Mouse (Mus musculus) CD4-positive helper T cell, adult 2 months (primary cell): ENCODE data around the gene Tbpl1.

ENCODE experiments used
- DNase-seq: peaks from one replicate; pipeline ENCODE4 v3.0.0-alpha.2; 2012; ENCODE audit warnings: low read depth, missing footprints, low spot score

Gene Tbpl1

DNA sequence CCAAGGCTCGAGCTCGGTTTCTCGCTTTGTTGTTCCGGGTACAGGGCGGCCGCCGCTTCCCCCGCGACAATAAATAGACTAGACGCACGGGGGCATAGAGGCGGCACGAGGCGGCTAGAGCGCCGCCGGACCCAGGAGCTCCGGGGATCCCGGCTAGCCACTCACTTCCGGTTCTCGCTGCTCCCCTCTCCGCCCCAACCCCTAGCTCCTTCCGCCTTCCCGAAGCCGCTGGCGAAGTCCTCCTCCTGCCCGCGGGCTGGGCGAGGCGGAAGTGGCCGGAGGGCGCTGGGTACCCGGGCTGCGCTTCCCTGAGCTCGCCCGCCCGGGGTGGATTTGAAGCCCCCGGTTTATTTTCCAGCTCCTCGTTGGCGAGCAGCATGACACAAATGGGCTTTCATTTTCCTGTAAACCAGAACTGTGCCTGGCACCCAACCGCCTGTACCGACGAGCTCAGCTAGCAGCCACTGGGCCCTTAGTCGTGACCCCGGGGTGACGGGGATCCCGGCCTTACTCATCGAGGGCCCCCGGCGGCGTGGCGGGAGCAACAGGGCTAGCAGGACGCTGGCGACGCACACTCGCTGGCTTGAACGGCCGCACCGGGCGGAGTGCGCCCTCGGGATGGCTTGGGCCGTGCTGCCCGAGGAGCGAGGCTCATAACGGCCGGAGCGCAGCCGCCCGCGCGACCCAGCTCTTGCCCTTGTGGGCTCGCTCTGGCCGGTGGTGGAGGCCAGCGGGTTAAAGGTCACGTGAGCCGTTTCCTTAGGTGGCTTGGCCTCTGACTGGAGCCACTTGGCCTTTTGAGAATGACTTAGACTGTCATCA lies at the start of gene Tbpl1:
Gene Tbpl1, minus strand, starts transcription at position 667 of the 822 bp plus-strand sequence.
- peak; percentile 95 for DNase-seq

DNA sequence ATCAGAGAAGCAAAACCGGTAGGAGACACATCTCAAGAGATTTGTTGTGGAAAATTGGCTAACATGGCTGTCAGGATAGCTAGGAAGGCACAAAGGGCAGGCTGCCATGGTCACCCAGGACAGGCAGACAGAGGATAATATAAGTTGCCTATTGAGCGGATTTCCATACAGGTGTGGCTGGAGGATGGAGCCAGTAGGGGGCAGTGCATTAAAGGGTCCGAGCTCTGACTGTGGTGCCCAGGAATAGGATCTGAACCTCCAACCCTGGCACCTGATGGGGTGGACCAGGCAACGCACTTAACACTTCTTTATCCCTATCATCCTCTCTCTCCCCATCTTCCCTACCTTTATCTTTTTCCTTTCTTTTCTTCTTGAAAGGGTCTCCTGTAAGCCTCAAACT lies 49.7 kb upstream of the Tbpl1 start:
- no peak for DNase-seq

DNA sequence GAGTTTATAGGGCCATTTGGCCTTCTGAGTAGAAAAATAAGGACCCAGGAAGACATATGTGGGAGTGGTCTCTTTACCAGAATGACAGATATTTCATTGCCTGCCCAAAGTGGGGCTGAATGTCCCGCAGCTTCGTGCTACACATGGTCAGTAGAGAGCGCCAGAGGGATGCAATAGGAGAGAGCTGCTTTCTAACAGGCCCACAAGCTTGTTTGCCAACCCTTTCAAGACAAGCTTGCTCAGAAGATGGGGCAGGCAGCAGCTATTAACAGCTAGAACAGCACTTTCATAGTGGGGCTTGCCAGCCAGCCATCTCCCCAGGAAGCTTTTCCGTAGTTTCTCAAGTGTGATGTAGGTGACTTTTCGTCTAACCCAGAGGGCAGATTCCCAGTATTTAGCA lies 46.2 kb upstream of the Tbpl1 start:
- DNase-seq: no peak

DNA sequence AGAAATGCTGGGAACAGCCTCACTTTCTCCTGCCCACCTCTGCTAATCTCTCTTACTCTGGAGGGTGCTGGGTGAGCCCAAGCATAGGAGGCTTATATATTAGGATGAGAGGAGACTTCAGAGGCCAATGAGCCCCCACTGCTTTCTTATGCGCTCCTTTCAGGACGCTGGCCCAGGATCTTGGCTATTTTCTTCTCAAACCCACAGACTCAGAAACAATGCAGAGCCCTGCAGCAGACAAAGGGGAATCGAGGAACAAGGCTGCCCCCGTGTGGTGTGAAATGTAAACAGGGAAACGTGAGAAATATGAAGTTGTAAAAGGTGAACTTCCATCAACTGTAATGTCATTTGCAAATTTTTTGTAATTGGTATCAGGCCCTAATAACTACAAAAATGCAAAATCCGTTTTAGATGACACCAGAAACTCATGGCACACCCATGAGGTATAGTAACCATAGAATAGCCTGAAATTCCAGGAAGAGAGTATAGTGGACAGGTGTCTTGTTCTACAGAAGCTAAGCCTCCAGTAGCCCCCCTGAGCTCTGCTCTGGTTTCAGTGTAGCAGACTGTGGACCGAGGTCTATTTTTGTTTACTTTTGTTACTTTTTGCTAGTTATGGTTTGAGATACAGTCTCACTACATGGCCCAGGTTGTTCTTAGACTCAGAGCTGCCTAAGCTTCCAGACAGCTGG lies 44.4 kb upstream of the Tbpl1 start:
- DNase-seq: no peak

DNA sequence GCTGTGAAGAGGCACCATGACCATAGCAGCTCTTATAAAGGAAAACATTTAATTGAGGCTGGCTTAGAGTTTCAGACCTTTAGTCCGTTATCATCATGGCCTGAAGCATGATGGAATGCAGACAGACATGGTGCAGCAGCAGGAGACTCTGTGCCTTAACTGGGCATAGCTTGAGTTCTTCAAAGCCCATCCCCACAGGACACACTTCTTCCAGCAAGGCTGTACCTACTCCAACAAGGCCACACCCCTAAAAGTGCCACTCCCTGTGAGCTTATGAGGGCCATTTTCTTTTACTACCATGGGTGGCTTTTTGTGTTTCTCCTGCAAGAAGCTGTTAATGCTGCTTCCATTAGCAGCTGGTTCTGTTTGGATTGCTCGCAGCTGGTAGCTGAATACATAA lies 43.7 kb upstream of the Tbpl1 start:
- DNase-seq: no peak

DNA sequence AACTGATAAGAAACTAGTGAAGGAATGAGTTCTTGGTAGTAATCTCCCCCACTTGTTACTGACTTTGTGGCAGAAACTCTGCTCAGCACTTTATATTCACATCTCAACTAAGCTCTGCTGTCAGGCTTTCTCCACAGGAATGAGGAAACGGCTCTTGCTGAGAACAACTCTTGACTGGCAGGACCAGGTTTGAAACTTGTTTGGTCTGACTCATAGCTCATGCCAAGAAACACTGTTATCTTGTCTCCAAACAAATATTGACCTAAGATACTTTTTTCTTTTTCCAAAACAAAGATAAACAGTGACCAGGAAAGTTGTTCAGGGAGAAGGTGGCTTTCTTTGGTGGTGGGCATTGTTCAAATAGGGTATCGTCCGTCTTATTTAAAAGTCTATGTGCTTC lies 42.9 kb upstream of the Tbpl1 start:
- no peak for DNase-seq

DNA sequence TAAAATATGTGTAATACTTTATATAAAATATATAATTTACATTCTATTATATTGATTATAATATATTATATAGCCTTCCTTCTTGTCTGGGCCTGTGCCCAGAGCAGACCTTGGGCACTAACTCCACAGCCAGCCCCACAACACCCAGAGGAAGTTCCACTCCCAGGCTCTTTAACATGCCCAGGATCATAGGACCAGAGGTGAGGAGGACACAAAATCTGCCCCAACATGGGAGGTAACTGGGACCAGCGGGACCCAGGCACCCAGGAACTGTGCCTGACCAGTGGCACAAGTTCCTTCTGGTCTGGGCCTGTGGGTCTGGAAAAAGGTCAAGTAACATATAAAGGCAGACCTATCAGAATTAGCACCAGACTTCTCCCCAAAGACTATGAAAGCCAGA lies 22.5 kb upstream of the Tbpl1 start:
- DNase-seq: no peak

DNA sequence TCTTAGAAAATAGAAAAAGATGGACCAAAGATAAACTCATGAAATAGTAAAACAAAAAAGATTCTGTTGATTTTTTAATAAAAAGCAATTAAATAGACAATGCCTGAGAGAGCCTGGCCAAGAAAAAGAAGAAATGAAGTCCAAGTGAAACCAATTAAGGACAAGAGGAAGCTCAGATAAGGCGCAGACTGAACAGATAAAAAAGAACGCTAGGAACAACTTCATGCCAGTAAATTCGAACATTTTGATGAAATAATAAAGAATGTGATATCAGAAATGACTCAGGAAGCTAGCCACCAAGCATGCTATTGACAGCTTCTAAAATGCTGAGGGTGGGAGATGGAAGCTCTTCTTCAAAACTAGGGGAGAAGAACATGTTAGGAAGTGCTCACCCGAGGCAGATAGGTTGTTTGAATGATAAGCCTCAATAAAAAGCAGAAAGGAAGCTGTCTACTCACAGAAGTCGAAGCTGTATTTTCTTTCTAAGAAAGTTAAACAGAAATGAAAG lies 19.5 kb upstream of the Tbpl1 start:
- no peak for DNase-seq

DNA sequence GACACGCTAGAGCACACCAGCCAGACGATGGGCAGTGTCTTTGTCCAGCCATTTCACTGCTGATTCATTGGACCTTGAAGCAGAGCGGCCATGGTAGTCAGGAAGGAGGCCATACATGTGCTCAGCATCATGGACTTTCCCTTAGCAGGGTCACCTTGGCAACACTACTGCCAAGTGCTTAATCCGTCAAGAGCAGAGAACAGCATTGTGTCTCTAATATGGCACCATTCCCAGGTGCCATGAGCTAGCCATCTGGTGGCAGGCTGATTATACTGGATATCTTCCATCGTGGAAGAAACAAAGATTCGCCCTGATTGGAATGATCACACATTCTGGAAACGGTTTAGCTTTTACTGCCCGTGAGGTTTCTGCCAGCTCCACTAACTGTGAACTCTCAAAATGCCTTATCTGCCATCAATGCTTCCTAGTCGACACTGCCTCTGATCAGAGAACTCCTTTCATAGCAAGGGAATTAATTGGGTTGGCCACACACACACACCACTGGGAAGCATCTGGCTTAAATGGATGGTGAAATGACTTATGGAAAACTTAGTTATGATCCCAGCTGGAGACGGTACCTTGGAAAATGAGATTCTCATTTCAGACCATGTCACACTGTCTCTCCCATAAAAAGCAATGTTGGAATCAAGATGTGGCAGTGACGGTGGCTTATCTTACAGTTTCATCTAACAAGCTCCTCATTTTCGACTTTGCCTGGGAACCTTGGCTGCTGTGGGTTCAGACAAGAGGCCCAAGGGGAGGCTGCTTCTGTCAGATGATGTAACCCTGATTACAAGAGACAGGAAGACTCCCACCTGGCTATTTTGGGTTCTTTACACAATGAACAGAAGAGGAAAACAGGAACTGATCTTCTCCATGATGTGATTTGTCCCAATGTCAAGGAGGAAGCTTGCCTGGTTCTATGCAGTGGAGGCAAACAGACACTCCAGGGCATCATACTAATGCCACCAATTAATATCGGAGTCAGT lies 14.9 kb upstream of the Tbpl1 start:
- no peak for DNase-seq

DNA sequence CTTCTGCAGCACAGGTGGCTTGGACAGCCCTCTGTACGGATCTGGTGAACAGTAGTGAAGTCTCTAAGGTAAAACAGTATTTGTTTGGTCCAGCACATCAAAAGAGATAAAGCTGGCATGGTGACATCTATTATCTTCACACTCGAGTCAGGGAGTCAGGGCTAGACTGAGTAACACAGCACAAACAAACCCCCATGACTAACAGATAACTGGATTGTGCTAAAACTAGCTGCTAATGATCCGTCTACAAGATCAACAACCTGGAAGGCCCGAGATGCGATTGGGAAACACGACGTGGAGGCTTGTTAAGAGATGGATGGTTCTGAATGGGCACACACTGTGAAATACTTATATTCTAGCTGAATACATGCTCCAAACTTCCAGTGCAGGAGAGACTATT lies 14.2 kb upstream of the Tbpl1 start:
- DNase-seq: no peak

DNA sequence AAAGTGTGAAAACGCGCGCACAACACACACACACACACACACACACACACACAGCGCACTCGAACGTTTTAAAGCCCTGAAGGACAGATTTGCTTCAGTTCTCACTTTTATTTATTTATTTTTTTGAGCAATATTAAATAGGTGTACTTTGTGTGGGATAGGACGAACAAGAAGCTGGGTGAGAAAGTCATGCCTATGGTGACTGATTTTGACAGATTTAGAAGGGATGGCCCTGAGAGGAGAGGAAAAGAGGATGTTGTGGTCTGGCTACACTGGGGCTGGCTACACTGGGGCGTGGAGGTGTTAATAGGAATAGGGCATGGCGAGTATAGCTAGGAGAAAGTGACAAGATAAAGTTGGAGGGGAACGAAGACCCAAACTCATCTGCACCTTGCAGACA lies 443 bp upstream of the Tbpl1 start:
- no peak for DNase-seq

DNA sequence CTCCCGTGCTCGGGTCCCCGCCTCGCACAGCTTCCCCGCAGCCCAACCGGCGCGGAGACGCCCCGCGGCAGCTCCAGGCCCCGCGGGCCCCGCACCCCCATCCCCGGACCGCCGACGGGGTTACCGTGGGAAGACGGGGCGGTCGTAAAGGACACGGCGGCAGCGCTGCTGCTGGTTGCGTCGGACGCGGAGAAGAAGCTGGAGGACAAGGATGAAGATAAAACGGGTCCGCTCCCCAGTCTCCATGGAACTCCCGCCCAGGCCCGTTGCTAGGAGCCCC lies 806 bp downstream of the Tbpl1 start:
- no peak for DNase-seq

DNA sequence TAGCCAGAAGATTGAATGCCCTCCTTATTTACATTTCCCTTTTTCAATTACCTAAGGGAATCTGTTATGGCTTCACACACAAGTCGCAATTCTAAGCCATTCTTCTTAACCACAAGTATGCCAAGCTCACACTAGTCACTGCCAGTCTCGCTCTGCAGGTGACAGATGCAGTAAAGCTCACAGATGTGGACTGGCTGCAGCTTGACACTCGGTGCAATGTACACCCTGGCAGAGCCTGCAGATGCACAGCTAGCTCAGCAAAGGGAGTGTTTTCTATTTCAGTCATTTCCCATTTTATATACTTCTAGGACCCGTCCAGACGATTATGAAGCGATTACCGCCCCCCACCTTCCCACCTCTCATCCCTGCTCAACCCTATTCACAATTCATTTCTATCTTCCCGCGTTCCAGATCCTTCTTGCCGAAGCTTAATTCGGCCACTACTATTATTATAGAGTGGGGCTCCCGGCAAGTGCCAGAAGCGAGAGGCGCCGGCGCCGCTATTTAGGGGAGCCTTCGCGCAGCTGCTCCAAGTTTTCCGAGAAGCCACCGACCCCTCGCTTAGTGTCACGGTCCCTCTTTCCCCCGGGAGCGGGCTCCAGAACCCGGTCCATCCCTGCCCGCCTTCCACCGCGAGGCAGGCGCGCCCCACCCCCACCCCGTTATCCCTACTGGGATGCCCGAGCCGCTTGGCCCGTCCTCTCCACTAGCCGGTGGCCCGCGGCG lies 1.3 kb downstream of the Tbpl1 start:
- no peak for DNase-seq

DNA sequence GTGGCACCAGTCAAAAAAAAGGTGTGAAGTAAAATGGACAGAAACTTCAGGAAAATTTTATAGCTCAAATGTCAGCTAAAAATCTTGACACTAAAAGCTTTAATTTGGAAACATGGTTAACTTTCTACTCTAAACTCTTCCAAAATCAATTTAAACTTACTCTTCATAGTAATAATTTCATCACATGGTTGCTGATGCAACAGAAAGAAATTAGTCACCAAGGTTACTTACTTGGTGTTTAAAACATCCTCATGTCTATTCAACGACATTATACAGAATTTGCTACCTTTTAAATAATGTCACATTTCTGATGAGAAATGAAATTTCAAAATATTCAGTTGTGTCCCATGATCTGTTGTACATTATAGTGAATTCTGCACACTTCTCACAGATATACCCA lies 3.5 kb downstream of the Tbpl1 start:
- DNase-seq: no peak

DNA sequence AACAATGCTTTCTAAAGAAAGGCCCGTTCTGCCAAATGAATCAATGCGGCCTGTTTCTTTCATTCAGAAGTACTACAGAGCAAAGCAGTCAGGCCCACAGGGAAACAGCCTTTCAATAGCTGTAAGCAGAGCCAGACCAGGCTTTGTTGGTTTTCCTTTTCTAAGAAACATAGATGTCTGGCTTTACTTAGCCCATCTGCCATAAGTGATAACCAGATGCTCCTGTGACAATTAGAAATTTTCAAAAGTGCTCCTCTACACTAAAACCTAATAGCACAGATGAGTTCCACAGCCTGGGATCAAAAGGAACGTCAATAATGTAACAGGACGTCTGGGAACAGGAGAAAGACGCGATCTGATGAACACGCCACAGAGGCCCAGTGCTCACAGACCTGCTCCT lies 5.4 kb downstream of the Tbpl1 start:
- no peak for DNase-seq

DNA sequence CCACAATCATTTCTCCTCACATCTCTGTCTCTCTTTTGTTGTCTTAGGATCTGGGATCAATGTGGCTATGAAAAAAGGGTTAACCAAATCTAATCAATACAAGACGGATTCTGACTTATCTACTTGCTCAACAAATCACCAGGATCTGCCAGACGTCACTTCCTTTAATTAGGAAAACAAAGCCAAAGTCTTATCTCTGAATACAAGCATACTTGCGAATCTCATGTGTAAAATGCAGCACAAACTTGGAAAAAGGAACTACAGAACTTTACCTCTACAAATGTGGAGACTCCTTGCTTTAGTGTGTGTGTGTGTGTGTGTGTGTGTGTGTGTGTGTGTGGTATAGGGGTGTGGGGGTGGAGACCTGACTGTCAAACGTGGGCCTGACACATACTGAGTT lies 6.6 kb downstream of the Tbpl1 start:
- DNase-seq: no peak

DNA sequence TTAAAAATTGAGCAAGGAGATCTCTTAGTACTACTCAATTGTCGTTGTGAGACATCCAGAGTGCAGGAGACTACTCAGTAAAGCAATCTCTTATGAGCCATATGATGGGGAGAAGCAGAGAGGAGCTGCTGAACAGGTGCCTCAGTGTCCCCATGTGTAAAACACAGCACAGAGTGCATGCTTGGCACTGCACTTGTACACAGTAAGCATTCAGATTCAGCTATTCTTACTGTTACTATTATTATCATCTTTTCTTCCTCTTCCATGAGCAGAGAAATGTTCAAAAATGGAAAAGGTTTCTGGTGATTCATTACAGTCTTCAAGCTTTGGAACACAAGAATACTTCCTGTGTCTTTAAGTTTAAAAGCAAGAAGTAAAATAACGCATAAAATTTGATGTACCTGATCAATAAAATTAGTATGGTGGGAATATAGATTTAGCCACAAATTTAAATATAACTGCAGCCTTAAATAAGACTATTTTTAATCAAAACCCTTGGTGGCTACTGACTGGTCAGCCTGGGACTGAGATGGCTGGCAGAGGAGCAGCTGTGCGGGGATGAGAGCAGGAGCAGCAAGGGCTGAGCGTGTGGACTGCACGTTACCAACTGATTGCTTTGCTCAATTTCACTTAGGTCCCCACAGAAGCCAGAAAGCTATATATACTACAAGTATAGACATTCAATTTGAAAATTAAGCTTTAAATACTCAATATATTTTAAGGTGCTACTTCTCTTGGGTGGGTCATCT lies 10.8 kb downstream of the Tbpl1 start:
- DNase-seq: no peak

DNA sequence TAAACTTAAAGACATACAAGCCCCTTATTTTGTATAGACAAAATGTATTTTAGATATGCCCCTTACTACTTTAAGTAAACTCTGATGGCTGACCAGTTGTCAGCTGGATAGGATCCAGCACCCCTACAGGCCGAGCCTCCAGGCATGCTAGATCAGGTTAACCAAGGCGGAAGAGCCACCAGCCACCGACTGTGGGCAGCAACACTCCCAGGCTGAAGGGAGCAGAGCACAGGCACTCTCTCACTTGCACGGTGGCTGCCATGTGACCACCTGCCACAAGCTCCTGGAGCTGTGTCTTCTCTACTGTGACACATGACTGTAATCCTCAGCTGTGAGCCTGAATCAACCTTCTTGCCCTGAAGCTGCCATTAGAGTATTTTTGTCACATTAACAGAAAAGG lies 13.3 kb downstream of the Tbpl1 start:
- DNase-seq: no peak

DNA sequence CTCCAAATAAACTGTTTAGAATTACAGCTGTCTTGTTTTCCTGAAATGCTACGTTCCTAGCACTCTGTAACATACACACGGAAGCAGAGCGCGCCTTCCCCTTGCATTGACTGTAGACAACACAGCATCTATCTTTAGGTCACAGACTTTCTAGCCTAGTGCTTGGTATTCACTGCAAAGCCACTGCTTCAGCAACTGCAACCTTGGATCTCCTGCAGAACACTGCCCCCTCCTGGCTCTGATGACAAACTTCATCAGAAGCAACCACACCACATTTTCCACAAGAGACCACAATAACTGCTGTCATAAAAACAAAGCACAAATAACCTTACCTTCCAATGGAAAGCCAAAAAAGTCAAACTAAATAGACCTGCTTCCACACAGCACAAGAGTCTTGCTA lies 17.2 kb downstream of the Tbpl1 start:
- peak; percentile 74 for DNase-seq

DNA sequence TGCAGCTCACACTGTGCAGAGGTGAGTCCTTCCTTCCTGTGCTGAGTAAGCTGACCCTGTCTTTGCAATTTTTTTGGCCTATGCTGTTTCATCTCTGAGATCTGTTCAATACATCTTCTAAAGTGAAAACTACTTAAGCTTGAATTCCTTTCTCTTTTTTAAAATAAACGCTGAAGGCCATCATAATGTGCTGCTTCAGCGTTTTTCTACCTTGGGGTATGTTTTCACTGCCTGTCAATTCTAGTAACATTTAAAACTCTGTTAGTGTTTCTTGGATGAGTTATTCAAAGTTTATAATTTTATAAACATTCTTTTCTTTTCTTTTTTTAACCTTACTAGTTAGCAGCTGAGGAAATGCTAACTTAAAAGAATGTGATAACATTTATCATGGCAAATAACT lies 18.8 kb downstream of the Tbpl1 start:
- no peak for DNase-seq
